Mouse (Mus musculus): ENCODE data around the gene Atl1.

- TF ChIP-seq POLR2A (IDR thresholded peaks at IDR 0.05; ENCODE audit: borderline replicate concordance, insufficient read depth, low read length) (no peak), CTCF (IDR thresholded peaks at IDR 0.05; ENCODE audit: borderline replicate concordance, insufficient read depth, low read depth, low read length) (no peak)
Measured at GRCm38 (mm10) chr12:69977376-69977998, 85.1 kb downstream of the Atl1 start.

All from cerebellum, adult 2 months (tissue).